Mouse (Mus musculus) yolk sac, embryonic 10.5 days (tissue): ENCODE data around the gene Sox8.

Experiments used
- DNase-seq: peaks from one replicate; pipeline ENCODE4 v3.0.0-alpha.2; 2017; ENCODE audit warnings: low spot score

Sox8 gene

DNA sequence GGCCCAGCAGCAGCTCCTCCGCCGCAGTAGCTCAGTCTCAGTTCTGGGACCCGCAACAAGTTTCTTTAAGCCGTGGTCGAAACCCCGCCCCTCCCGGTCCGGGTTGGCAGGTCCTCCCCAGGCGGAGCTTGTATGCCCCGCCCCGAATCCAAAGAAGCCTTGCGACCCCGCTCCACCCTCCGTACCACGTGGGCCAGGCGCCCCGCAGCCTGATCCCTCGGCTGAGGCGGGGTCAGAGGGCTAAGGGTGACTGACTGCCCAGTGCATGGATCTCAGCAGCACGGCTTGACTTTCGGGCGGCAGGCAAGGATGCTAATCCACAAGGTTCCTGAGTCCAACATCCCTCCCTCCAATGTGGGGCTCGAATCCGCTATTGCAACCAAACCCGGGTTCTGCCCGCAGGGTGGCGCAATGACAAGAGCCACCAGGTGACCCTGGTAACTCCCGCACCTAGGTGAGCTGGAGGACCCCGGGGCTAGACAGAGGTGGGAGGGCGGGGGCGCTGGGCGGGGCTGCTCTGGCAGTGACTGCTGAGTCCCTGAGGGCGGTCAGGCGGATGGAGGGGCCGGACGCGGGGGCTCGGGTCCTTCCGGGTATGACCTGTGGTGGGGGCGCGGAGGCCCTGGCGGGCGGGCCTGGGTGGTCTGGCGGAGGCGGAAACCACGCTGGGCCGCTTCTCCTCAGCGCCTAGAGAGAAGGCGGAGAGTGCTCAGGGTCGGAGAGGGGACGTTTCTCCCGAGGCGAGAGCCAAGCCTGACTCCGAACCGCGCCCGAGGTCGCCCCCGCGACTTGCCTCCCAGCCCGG, at the start of gene Sox8:
Gene Sox8 (minus strand): TSS at position 39 of the 805 bp plus-strand sequence.
- peak; percentile 93 for DNase-seq

DNA sequence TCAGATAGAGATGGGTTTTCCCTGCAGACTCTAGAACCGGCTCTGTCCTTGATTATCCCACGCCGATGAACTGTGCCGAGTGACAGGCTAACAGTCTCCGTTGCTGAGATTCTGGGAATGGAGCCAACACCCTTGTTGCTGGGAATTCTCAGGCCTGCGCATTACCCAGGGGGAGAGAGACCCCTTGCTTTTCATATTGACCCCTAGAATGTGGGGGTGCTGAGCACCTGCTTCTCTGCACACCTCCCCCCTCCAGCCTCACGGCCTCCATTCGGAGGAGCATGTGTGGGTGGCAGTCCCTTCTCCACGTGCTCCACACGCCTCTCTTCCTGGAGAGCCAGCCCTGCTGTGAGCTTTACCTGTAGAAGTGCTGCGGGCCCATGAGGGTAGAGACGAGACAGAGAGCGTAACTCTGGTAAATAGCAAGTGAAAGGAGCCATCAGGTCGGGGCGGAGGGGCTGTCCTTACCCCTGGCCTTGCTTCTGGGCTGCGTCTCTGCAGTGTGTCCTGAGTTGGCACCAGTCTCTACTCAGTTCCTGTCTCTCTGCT, 48.1 kb upstream of the Sox8 start:
- DNase-seq = no peak

DNA sequence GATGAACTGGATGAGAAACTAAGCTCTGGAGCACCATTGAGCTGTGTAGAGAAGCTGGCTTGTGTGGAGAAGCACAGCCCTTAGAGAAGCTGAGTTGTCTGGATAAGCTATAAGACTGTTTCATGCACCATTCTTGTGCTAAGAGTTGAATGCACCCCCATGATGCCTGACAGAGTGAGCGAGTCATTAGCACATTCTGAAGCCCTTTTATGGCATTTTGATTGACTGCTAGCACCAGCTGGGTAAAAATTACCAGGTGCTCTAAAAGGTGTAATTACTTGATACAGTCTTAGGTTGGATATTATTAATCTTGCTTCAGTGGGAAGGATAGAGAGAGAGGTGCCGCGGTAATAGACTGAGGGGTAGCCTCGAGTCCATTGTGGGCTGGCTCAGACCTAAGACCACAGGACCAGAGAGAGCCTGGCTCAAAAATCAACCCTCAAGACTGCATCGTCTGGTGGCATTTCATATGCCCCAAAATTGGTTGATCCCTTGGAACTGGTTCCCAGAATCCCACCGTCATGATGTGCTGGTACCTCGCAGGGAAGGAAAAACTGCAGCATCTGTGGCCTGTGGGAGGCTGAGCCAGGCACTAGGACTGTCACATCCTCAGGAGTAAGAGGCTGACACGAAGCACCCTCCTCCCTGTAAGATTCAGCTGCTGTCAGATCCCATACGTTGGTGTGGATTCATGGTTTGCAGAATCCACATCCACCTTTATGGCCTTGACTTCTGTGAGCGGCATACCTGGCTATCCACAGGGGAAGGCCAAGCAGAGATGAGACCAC, 44.4 kb upstream of the Sox8 start:
- DNase-seq = no peak

- DNase-seq = no peak
These were observed 42.8 kb upstream of the Sox8 start for GRCm38 (mm10) chr17:25613323-25613722.

DNA sequence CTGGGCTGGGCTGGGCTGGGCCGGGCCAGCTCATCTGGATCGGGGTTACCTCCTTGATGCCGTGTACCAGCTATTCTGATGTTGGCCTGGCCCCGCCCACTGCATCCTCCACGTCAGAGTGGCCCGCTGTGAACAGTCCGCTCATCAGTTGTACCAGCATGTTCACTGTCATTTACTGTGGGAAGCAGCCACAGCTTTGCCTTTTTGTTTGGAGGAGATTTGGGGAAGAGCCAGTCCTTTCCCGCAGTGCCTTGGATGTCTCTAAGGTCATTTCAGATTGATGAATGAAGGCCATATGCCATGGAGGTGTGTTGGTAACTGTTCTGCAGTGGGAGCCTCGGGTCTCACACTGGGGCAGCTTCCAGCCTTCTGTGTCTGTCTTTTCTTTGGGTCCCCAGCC, 42.1 kb upstream of the Sox8 start:
- no peak for DNase-seq

- no peak for DNase-seq
These were observed 39.7 kb upstream of the Sox8 start for GRCm38 (mm10) chr17:25610151-25610550.

DNA sequence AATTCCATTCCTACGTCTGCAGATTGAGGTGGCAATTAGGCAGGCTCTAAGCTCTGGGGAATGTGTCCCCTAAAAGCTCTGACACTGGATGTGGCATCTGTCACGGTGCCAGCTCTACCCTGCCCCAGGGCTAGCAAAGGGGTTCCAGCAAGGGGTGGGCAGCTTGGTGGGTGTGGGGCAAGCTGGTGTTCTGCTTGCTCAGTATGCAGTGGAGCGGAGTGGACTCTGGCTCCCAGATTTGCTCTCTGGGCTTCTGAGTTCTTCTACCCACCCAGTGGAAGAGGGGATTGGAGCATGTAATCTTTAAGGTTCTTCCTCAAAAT, 39.0 kb upstream of the Sox8 start:
- no peak for DNase-seq

DNA sequence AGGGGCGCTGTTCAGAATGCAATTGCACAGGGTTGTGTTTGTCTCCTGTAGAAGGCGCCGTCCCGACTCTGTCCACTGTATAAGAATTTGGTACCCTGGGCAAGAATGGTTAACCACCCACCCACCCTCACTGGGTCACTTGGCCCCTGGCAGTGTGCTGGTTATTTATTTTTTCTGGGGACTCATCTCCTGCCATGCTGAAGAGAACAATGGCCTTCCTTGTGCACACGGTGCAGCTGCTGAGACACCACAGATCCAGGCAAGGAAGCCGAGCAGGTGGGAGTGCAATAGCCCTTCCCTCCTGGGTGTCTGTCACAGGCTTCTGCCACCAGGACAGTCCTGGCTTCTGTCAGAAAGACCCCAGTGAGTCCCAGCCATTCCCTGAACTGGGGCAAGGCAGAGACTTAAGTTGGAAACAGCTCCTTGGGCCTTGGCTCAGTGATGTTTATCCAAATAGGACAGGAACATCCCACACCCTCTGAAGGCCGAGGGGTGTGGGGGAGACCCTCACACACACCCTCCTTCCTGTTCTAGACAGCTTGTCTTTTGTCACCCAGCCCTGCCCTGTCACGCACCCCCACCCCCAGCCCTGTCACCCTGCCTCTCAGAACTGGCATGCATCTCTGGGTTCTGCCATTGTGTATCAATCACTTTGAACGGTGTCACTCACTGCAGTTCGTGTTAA, 38.5 kb upstream of the Sox8 start:
- no peak for DNase-seq

DNA sequence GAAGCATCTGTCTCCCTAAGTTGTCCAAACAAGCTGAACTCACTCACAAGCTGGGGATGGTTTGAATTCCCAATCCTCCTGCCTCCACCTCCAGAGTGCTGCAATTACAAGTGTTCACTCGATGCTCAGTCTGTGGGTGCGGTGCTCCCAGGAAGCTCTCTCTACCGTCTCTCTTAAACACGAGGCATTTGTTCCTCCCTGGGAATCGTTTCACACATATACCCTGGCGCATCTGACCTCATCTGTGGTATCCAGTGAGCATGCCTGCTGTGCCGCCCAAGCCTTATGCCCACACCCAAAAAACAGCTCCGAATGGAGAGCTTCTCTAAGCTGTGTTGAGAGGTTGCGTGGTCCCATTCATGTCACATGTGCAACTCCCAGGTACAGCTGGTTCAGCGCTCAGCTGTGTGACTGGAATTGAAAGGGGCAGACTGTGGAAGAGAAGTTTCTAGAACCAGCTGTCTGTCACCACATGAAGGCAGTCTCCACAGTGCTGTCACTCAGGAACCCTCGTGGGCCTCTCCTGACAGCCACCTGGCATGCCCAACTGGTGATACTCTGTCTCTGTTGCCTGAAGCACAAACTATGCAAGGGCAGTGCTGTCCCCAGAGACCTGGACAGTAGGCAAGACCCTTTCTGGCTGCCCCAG, 37.8 kb upstream of the Sox8 start:
- no peak for DNase-seq

DNA sequence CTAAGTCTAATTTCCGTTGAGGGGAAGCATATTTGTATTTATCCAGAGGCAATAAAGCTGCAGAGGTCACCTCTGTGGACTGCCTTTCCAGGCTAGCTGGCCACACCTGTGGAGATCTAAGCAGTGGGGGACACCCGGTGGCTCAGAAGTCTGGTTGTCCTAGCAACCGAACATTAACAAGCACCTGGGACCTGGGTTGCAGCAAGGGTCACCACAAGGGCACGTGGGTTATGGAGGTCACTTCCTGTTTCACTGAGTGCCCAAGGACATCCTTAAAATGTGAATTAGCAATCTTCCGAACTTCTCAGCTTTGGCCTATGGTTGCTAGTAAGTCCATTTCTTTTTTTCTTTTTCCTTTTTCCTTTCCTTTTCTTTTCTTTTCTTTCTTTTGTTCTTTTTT, 33.7 kb upstream of the Sox8 start:
- DNase-seq = no peak

GRCm38 (mm10) chr17:25602366-25602765, 31.9 kb upstream of the Sox8 start:
- no peak for DNase-seq

DNA sequence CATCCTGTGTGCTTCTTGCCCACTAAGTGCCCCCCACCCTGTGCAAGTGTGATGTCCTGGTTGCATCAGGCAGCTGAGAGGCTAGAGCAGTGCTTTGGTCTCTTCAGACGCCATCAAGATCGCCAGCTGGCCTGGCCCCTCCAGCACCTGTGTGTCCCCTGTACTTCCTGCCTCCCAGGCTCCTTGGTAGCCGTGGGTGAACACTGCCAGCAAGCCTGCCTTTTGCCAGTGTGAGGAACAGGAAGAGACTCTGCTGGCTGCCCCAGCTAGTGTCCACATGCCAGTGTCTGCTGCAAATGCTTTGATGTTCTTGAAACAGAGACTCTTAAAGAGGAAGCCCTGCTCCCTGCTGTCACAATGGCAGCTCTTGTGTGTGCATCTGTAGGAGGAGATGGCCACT, 27.1 kb upstream of the Sox8 start:
- DNase-seq = no peak

GRCm38 (mm10) chr17:25595495-25595894, 25.0 kb upstream of the Sox8 start:
- no peak for DNase-seq

DNA sequence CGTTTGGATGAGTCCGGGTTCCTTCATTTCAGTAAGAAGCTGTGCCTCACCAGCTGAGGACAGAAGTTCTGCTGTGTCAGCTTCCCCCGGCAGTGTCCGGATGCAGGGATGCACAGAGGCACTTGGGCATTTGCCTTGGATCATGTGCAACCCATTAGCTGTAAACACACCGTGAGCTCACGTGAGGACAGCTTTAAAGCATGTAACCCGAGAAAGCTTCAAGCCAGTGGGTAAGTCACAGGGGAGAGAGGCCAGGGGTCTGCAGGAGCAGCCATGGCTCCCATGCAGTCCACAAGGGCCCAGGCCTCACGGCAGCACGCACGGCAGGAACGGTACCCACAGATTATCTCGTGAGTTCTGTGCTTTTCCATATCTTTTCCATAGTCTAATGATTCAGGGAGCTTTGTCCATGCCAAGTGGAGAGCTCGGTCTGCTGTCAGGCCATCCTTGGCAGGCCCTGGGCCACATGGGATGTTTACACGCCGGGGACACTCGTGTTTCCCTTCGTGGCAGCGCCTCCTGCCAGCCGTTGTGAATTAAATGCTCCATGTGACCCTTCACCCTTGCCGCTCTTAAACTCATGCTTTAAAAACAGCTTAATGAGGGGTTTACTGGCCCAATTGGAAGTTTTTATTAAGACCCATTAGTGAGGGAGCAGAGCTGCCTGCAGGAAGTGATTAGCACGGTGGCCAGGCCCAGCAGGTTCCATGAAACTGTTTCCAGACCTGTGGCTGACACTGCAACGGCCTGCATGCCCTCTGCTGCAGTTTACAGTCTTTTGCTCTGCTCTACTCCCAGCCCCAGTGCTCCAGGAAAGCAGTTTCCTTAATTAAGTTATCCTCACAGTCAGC, 23.1 kb upstream of the Sox8 start:
- DNase-seq = peak; percentile 10

DNA sequence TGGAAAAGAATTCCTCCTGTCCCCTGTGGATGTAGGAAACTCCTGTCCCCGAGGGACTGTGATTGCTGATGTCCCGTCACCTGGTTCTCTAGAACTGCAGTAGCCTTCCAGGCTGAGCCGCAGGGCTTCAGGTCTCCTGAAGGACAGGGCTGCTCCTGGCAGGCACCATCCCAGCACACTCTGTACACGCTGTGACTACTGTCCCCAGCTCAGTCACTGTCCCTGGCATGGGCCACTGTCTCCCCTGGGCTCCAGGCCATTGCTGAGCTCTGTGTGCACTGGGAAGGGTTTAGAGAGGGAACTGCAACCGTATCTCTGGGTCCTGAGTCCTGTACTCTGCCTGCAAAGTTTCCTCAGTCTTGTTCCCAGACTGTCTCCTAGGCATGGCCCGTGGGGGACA, 21.9 kb upstream of the Sox8 start:
- no peak for DNase-seq

DNA sequence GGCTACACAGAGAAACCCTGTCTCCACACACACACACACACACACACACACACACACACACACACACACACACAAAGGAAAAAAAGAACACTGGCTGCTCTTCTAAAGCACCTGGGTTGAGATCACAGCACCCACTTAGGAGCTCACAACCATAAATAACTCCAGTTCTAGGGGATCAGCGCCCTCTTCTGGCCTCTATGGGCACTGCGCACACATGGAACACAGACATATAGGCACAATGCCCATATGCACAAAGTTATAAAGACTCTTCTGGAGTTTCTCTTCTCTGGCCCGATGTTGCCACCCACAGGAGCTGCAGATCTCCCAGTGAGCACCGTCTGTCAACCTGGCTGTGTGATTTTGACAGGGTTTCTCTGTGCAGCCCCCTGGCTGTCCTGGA, 20.5 kb upstream of the Sox8 start:
- DNase-seq = no peak

GRCm38 (mm10) chr17:25590068-25590467, 19.6 kb upstream of the Sox8 start:
- DNase-seq = no peak

DNA sequence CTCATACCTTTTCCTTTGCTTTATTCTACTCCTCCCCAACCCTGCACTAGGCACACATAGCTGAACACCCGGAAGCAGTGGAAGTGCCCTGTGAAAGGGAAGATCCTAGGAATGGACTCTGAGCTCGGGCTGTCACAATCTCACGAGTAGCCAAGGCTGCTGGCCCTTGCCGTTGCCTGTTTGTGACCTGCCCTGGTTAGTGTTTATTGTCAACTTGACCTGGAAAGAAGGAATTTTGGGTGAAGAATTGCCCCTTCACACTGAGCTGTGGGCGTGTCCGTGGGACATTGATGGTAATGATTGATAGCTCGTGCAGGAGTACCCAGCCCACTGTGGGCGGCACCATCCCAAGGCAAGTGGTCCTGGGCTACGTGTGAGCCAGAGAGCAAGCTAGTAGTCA, 14.2 kb upstream of the Sox8 start:
- no peak for DNase-seq

- no peak for DNase-seq
These were observed 13.4 kb upstream of the Sox8 start for GRCm38 (mm10) chr17:25583858-25584257.

DNA sequence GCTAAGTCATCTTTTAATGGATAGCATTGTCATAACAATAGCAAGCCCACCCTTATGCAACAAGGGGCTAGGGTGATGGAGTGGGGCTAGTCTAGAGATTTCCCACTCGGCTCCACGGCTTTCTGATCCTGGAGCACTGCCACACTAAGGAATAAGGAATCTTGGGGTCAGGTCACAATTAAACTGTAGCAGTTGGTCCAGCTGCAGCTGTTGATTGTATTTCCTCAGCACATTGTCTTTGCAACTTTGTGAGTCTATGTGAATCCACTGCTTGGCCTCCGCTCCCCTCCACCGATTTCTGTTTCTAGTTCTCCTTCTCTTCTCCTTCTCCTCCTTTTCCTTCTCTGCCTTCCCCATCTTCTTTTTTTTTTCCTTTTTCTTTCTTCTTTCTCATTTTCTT, 12.6 kb upstream of the Sox8 start:
- DNase-seq = no peak

- no peak for DNase-seq
These were observed 11.6 kb upstream of the Sox8 start for GRCm38 (mm10) chr17:25582076-25582475.
